Mouse (Mus musculus) left cerebral cortex, adult 18-20 months (tissue): ENCODE measurements at regions not wholly inside any gene's neighbourhood (a gene's known extent, or its start where the extent isn't known, plus 50 kb on each side); places are given as distances from the start of the nearest gene placed in this dataset.

Experiments
- DNase-seq, 2 experiments: peaks; one replicate each; pipeline ENCODE4 v3.0.0; 2021 to 2022; ENCODE audit warnings: low spot score in 2 of 2, mixed read lengths in 1 of 2

DNA sequence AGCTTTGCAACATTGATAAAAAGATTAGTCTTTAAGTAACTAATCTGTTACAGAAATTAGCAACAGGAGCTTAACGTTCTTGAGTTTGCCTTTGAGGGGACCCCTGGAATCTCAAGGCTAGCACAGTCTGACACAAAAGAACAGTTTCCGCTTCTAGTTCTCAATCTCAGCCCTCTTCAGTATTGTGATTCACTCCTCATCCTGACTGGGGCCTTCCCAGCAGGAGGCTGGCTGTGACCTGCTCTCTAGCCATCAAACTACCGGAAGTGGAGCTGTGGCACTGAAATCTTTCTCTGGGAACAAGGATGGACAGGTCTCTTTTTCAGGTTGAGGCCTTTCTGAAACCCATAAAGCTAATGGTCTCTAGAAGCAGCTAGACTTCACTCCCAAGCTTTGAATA, 209.6 kb upstream of the Camk1g start:
- DNase-seq: no peak

DNA sequence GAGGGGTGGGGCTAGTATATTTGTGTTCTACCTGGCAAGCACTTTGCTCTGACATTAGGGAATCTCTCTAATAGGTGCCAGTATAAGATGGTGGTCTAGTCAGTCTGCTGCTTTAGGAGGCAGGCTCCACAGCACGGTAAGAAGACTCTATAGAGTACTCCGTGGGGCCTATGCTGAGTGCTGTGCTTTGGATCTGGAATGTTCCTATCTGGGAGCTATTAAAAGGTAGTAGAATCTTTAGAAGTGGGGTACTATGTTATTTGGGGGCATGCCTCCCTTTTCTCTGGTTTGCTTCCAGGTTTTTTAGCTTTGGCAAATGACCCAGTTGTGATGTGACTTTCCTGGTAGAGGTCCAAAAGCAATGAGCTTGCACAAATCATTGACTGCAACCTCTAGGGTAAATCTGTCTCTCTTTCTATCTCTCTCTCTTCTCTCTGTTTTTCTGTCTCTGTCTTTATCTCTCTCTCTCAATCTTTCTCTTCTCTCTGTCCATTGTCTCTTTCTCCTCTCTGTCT, 208.6 kb upstream of the Camk1g start:
- DNase-seq: no peak

DNA sequence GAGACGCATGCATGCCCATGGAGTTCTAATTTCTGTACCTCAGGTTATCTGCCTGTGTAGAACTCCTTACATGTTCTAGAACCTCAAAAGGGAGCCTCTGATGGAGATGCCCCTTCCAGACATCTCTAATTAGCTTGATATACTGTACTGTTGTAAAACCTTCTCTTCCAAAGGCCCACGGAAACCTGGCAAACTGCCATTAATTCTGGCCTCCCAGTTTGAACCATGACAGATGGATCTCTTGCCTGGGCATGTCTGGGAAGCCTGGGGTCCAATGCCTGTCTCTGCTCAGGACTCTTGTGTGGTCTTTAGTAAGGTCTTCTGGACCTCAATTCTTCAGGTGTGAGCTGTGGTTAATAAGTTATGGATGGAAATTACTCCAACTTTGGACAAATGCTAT, 207.7 kb upstream of the Camk1g start:
- DNase-seq: no peak

DNA sequence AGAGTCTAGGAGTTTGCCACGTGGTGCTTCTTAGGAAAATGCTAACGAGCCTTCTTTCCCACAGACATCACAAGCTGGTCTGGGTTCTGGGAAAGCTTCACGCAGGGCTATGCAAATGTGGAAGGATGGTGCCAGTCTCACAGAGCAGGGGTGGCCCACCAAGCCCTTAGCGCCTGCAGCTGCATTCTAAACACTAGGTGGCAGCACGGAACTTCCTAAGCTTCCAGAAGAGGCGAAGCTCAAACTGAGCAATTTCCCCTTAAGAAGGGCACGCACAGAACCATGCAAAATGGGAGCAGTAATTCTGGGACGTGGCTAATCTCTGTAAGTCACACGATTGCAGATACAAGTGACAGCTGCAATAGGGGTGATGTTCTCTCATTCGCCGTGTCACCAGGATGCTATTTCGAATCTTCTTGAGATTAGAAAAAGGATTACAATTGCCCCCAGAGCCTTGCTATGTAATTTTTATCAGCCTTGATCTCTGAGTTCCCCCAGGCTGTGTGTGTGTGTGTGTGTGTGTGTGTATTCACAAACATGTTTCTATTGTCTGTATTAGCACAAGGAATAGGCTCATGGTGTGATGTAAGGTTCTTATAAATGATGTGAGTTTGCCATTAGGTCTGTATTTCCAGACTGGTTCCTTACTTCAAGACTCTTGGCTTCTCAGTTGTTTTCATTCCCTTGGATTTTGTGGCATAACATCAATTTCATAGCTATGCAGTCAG, 206.1 kb upstream of the Camk1g start:
- DNase-seq: peak; percentile 84 to 90

DNA sequence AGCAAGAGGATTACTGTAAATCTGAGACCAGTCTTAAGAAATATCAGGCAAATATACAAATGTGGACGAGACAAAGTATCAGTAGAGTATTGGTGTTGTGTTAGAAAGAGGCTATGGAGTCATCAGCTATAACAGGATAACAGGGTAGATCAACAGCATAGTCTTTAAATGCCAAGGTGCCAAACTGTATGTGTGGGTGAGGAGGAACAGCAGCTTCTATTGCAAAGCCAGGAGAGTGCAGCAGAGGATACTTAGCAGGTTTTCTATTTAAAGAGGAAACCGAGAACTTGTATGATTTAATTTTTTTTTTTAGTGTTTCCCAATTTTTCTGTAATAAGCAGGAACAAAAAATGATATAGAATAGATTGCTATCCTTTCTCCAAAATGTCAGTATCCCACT, 202.7 kb upstream of the Camk1g start:
- no peak for DNase-seq

DNA sequence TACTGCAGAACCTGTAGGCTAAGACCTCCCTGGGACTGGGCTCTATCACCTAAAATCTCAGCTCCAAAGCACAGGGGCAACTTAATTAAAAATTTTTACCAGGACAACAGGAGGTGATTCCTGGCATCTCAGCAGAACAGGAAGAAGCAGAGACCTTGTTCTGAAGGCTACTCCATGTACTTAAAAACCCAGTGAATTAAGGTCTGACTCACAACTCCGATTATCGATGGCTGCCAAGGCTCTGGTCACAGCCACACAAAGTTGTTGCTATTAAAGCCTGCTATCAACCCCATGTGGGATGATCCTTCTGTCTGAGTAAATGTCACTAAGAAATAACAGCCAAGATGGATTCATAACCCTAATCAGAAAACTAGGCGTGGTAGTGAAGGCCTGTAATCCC, 202.3 kb upstream of the Camk1g start:
- no peak for DNase-seq

DNA sequence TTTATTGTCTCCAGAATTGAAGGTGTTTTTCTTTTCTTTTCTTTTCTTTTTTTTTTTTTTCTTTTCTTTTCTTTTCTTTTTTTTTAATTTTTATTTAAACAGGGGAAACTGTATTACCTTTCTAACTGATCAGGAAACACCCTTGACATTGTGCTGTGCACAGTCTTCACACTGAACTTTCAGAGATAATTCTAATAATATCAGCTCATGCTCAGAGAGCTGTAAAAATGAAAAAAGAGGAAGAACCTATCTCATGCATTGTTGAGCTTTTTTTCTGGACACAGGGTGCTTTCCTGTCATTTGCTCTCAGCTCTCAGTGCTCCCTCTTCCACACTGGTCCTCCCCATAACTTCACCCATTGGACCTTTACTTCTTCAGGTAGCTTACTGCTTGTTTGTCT, 201.0 kb upstream of the Camk1g start:
- no peak for DNase-seq

DNA sequence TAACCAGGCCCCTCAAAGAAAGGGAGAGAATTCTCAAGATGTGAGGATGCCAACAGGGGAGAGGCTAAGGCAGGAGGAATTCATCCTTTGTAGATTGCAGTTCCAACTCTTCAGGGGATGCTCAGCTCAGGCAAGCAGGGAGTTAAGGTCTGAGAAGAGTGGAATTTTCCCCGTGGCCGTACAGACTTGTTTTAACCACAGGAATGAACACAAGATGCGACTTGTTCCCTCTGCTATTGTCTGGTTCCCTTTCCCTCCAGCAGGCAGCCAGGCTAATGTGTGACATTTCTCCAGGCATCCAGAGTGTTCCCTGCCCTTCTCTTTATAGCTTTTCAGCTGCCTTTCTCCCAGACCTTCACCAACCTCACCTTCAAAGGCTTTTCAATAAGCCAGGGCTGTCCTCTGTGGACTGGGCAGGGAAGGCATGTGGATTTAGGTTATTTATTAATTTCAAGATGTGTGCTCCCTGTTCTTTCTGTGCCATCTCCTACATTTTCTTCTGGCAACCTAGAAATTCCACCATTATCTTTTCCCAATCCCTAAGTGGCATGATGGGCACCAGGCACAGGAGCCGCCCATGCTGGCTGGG, 198.6 kb upstream of the Camk1g start:
- DNase-seq: no peak

DNA sequence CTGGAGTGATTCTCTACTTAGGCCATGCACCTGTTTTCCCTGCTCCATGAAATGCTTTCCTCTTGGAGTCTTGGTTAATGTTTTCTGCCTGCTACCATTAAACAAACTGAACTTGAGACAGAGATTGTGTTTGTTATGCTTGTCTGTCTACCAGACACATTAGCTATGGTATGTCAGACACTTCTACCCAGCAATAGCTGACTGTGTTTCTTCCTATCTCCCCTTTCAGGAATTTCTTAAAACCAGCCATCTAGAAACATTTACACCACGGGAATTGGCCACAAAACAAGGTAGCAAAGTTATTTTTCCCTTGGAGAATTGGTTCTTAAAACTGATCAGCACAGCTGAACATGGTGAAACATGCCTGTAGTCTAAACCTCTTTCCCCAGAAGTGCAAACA, 197.1 kb upstream of the Camk1g start:
- DNase-seq: no peak

DNA sequence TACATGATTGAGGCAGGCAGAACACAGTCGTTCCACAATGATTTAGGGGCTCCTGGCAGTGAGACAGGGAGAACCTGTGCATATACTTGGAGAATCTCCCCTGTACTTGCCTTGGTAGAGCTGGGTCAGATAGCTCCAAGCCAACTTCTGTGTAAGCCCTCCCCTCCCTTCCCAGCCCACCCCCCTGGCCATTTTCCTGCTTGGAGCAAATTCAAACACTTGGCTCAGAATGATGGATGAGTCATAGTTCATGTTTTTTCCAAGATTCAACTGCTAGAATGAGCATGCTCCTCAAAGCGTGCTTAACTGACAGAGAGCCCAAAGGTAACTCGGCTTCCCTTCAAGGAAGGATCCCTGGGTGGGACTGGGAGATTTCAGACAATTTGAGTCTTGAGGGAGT, 194.1 kb upstream of the Camk1g start:
- no peak for DNase-seq

DNA sequence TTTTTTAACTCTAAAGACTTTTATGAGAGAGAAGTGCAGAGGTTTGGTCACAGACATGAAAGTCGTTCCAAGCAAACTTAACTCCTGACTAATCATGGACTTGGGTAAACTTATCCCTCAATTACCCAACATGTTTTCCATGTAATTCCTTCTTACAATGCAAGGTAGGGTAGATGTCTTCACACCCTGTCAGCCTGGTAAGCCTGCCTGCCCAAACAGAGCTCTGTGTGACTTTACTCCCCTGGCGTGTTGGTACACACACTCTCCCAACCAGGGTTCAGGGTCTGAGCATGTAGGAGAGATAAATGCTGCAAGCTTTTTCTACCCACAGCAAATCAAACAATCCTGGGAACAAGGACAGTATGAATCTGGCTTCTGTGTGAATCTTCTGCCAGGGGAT, 192.1 kb upstream of the Camk1g start:
- no peak for DNase-seq

DNA sequence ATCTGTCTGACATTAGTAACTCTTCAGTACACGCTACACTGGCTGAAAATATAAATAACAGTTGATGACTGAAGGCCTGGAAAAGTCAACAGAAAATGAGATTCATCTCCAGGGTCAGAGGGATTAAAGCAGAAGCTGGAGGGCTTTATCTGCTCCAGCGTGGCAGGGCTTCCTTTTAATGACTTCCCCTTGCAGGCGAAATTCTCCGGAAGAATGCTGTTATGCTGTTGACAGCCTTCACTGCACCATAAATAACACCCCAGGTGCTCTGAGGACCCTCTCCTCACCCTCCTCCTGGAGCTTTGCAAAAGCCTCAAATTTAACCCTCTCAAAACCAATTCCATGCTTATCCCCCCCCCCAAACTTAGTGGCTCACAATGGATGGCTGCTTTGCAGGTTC, 188.0 kb upstream of the Camk1g start:
- DNase-seq: no peak

DNA sequence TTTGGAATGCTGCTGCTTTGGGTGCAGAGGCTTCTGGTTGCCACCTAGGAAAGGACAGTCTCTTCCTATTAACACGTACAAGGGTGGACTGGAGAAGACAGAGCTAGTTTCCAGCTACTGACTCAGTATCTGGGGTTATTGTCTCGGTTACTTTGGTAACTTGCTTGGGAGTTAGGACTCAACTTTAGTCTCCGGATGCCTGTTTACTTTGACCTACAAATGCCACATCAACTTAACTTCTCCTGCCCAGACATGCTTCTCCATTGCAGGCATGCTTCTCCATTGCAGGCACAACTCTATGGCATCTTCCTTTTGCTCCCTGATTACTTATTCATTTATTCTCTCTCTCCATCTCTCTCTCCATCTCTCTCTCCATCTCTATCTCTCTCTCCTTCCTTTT, 184.6 kb upstream of the Camk1g start:
- DNase-seq: no peak

DNA sequence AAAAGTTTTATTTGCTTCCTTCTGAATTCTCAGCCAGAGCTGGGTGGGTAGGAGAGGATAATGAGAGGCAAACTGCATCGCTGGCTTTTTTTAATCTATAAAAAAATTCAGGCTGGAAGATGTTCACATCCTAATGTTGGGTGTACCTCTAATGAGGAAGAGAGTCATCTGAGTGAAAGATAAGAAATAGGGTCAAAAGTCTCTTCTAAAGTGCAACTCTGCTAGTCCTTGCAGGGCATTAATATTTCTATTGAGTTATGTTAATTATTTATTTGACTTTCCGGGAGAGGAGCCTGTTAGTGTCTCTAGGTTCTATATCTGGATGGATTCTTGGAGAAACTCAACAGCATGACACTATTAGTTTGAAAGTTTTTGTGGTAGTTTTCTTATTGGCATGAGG, 182.2 kb upstream of the Camk1g start:
- DNase-seq: no peak

DNA sequence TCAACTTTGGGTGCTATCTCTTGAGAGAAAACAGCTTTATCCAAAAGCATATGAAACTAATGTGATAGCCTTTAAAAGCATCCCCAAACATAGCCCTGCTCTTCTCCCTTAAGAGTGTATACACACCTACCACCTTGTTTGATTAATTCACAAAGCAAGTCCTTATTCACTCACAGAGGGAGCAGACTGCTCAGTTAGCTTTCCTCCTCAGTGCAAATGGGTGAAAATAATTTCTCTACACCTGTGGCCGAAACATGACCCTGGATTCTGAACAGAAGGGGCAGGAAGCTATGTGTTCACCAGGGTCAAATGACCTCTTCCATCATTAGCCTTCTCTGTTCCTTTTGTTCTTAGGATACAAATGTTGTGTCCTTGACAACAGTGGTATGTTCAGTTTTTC, 181.2 kb upstream of the Camk1g start:
- no peak for DNase-seq

DNA sequence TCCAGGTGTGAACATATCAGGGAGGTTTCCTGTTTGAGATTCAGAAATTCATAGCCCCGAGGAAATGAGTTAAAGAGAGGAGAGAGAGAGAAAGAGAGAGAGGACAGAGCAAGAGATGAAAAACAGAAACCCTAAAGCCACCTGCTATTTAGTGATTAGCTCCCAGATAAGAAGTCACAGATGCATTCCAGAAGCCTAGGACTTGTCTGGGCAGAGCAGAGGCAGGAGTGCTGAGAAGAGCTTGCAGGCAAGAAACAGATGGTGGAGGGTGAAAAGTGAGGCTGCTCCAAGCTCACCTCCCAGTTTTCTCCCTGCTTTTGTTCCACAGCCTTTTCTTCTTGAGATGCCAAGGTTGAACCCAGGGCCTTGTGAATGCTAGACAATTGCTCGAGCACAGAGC, 180.7 kb upstream of the Camk1g start:
- no peak for DNase-seq

DNA sequence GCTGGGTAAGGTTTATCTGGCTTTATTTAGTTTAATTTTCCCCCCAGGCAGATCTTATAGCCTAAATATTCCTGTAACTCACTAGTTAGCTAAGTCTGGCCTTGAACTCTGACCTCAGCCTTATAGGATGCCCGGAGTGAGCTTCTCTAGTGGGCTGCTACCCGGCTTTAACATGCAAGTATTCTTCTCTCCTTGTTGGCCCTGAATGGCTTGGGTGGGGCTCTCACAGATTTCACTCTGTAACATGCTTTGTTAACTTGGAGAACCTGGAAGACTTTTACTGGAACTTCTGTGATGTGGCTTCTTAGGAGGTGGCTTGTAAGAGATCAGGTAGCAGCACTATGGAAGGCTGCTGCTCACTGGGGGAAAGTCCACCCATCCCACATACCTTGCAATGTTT, 177.3 kb upstream of the Camk1g start:
- DNase-seq: no peak

DNA sequence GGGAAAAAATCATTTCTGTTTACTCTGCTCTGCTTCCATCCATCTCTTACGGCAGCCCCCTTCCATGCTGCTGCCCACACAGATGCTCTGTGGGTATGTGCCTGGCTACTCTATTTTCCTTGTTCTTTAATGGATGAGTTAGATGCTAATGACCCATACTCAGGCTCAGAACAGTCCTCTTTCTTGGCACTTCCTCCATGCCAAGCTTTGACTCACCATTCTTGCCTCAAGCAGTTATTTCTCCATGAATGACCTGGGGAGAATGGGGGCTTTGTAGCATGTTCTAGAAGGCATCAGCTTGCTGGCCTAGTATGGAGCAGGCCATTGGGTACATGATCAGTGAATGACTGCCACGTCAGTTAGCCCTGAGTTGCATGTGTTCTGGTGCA, 175.9 kb upstream of the Camk1g start:
- DNase-seq: no peak

DNA sequence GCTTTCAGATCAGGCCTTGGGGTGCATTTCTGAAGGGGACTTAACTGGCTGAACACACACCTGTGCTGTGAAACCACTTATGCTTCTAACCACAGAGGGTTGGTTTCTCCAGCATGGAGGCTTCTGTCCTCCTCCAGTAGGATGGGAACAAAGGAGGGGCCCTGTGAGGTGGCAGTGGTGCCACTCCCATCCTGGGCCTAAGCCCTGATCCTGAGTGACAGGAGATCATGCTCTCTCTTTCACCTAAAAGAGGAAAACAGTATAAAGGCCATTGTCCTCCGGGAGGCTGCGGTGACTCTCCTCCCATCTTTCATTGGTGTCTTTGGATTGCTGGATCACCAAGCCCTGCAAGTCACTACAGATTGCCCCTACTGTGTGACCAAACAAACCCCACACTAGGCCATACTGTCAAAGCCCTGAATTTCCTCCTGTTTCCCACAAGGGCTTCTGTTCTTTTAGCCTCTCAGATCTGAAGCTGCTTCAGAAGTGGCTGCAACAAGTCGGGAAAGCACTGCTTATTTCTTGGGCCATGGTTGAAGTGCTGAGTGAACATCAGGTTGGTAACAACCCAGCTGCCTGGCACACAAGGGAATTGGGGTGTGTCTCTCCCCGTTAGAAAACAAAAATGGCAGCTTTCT, 175.4 kb upstream of the Camk1g start:
- DNase-seq: no peak

DNA sequence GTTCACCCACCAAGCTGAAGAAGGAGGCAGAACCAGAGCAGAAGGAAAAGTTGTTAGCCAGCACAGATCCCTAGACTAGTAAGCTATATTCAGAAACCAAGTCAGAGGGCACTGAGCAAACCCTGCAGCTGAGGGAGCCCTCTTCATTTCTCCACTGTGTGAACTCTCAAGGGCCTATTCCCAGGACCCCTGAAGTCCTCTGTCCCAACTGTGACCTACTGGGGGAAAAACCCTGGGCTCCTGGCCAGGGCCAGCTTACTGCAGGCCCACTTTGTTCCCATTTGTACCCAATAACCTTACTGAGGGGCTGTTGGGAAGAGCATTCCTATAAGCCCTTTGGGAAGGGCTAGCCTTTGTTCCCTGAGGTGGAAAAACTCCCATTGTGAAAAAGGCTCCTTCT, 174.7 kb upstream of the Camk1g start:
- DNase-seq: no peak

DNA sequence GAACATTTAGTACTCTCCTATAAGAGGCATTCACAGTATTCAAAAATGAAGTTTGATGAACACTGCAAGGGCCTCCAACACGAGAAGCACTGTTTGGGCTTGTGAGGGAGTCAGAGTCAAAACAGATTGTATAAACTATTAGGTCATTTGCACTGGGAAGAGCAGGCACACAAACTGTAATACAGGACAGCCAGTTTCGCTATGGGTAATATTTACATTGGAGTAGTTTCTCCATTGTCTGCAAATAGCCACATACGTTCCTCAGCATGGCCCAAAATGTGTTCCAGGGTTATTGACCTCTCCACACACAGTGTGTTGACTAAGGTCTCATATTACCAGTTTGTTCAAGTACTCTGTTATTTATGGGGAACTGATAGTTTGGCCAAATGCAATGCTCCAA, 173.7 kb upstream of the Camk1g start:
- no peak for DNase-seq

DNA sequence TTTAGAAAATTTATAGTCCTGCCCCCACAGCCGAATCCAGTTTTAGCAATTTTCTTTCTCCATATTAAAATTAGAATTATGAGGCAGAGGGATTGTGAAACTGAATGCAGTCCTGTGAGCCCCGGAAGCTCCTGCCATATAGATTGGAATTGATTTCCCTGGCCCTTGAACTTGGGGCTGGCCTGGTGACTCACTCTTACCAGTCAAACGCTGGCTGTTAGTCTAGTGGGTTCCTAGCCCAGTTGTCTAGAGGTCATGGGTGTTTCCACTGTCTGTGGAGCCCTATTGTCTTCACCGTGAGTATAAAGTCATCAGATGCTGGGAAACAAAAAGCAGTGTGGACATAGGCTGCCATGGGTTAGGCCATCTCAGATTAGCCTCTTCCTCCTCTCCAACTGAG, 173.2 kb upstream of the Camk1g start:
- DNase-seq: no peak
